Mouse (Mus musculus): Measurements from ENCODE around the gene Gm3336. TPM values are rescaled to one million over a fixed set of nuclear protein-coding genes. Genes with fewer than 3 reads are reported as not detected.

Gm3336 gene
- polyA plus RNA-seq, 1 experiment from 2014 or later: 32.2 TPM

GRCm38 (mm10) chr8:70769858-70770257, 51.5 kb downstream of the Gm3336 start:
- H3K9me3 ChIP-seq (ENCODE audit: control insufficient read depth, low read length): no peaks in the 10 kb centered on the region
- peaks cover 18% of the 10 kb centered on the region; the same call in 1 of the 2 replicates for H3K36me3 ChIP-seq (ENCODE audit: control insufficient read depth, insufficient read depth, low read length)
- no peak overlapping the region for H3K4me3 ChIP-seq (ENCODE audit: low read depth, low read length)
- H3K4me1 ChIP-seq (replicated peaks; ENCODE audit: control insufficient read depth, insufficient read depth): peaks cover 10% of the 10 kb centered on the region; the same call in 1 of the 2 replicates
- ATAC-seq (ENCODE audit: low FRiP score, low TSS enrichment) (no peak), DNase-seq (ENCODE audit: low spot score) (no peak)
- 75% methylated on average over 12 of the region's 12 CpGs for WGBS
- H3K4me2 ChIP-seq (replicated peaks; ENCODE audit: low read depth): no peak overlapping the region
- TF ChIP-seq CTCF (IDR thresholded peaks at IDR 0.05; ENCODE audit: low read depth) (no peak), EP300 (optimal IDR thresholded peaks at IDR 0.05) (no peak)
- no peaks in the 10 kb centered on the region for H3K27me3 ChIP-seq (ENCODE audit: control insufficient read depth, insufficient read depth, low read length)
- no peak overlapping the region for H3K9ac ChIP-seq (ENCODE audit: low read length)
- H3K27ac ChIP-seq (replicated peaks): no peak overlapping the region

- no peaks in the 10 kb centered on the region for H3K9me3 ChIP-seq (ENCODE audit: control insufficient read depth, low read length)
- H3K4me3 ChIP-seq (ENCODE audit: low read depth, low read length): no peak overlapping the region
- WGBS: 95% methylated on average over 13 of the region's 13 CpGs
- DNase-seq (ENCODE audit: low spot score) (no peak), ATAC-seq (ENCODE audit: low FRiP score, low TSS enrichment) (no peak)
- peaks cover 18% of the 10 kb centered on the region for H3K4me1 ChIP-seq (replicated peaks; ENCODE audit: control insufficient read depth, insufficient read depth)
- no peak overlapping the region for H3K9ac ChIP-seq (ENCODE audit: low read length)
- TF ChIP-seq EP300 (optimal IDR thresholded peaks at IDR 0.05) (no peak), CTCF (IDR thresholded peaks at IDR 0.05; ENCODE audit: low read depth) (no peak)
- no peak overlapping the region for H3K4me2 ChIP-seq (replicated peaks; ENCODE audit: low read depth)
- peaks cover 18% of the 10 kb centered on the region; the same call in 1 of the 2 replicates for H3K36me3 ChIP-seq (ENCODE audit: control insufficient read depth, insufficient read depth, low read length)
- no peaks in the 10 kb centered on the region for H3K27me3 ChIP-seq (ENCODE audit: control insufficient read depth, insufficient read depth, low read length)
- H3K27ac ChIP-seq (replicated peaks): no peak overlapping the region
These were observed 52.4 kb downstream of the Gm3336 start for GRCm38 (mm10) chr8:70770748-70771147.

GRCm38 (mm10) chr8:70771217-70771616, 52.9 kb downstream of the Gm3336 start:
- peaks cover 19% of the 10 kb centered on the region for H3K4me1 ChIP-seq (replicated peaks; ENCODE audit: control insufficient read depth, insufficient read depth)
- ATAC-seq (ENCODE audit: low FRiP score, low TSS enrichment): no peak
- no peak overlapping the region for H3K4me2 ChIP-seq (replicated peaks; ENCODE audit: low read depth)
- no peaks in the 10 kb centered on the region for H3K9me3 ChIP-seq (ENCODE audit: control insufficient read depth, low read length)
- H3K36me3 ChIP-seq (ENCODE audit: control insufficient read depth, insufficient read depth, low read length): peaks cover 18% of the 10 kb centered on the region; the same call in 1 of the 2 replicates
- no peak overlapping the region for H3K9ac ChIP-seq (ENCODE audit: low read length)
- H3K27me3 ChIP-seq (ENCODE audit: control insufficient read depth, insufficient read depth, low read length): no peaks in the 10 kb centered on the region
- no peak for TF ChIP-seq EP300 (optimal IDR thresholded peaks at IDR 0.05)
- TF ChIP-seq CTCF (IDR thresholded peaks at IDR 0.05; ENCODE audit: low read depth): no peak
- H3K27ac ChIP-seq (replicated peaks): no peak overlapping the region
- no peak overlapping the region for H3K4me3 ChIP-seq (ENCODE audit: low read depth, low read length)
- WGBS: 89% methylated on average over 6 of the region's 7 CpGs
- no peak for DNase-seq (ENCODE audit: low spot score)

- Histone ChIP-seq H3K4me2 (replicated peaks; ENCODE audit: low read depth) (no peak overlapping the region), H3K4me3 (ENCODE audit: low read depth, low read length) (no peak overlapping the region), H3K36me3 (ENCODE audit: control insufficient read depth, insufficient read depth, low read length) (peaks cover 18% of the 10 kb centered on the region; the same call in 1 of the 2 replicates), H3K9ac (ENCODE audit: low read length) (0 out of 2 replicates have a peak overlapping the region, but pooled peaks have one; percentile 2), H3K9me3 (ENCODE audit: control insufficient read depth, low read length) (no peaks in the 10 kb centered on the region), H3K27me3 (ENCODE audit: control insufficient read depth, insufficient read depth, low read length) (no peaks in the 10 kb centered on the region), H3K27ac (replicated peaks) (no peak overlapping the region), H3K4me1 (replicated peaks; ENCODE audit: control insufficient read depth, insufficient read depth) (peaks cover 16% of the 10 kb centered on the region)
- 89% methylated on average over 13 of the region's 13 CpGs for WGBS
- DNase-seq (ENCODE audit: low spot score) (no peak), ATAC-seq (ENCODE audit: low FRiP score, low TSS enrichment) (no peak)
- TF ChIP-seq EP300 (optimal IDR thresholded peaks at IDR 0.05) (no peak), CTCF (IDR thresholded peaks at IDR 0.05; ENCODE audit: low read depth) (no peak)
These were observed 53.7 kb downstream of the Gm3336 start for GRCm38 (mm10) chr8:70772075-70772474.

Other genes with a start within 250 kb of the Gm3336 start
- 10.4 and 12.4 TPM in 2 replicates for gene Klhl26, start 241.6 kb upstream of the Gm3336 start, polyA plus RNA-seq (2015; fragmentation: Nextera tagmentation; extraction: Ambion mirVana)
- gene Tmem59l, start 231.2 kb upstream of the Gm3336 start, polyA plus RNA-seq (2015; fragmentation: Nextera tagmentation; extraction: Ambion mirVana): 2.4 and 2.8 TPM in 2 replicates
- gene Crlf1, start 225.4 kb upstream of the Gm3336 start, polyA plus RNA-seq (2015; fragmentation: Nextera tagmentation; extraction: Ambion mirVana): 5.8 and 6.5 TPM in 2 replicates
- gene Rex1bd, start 211.8 kb upstream of the Gm3336 start, polyA plus RNA-seq (2015; fragmentation: Nextera tagmentation; extraction: Ambion mirVana): 119 and 122 TPM in 2 replicates
- gene Uba52, start 207.7 kb upstream of the Gm3336 start, polyA plus RNA-seq (2015; fragmentation: Nextera tagmentation; extraction: Ambion mirVana): 951 and 966 TPM in 2 replicates
- gene Fkbp8, start 190.8 kb upstream of the Gm3336 start, polyA plus RNA-seq (2015; fragmentation: Nextera tagmentation; extraction: Ambion mirVana): 179 and 188 TPM in 2 replicates
- 47.1 and 54.6 TPM in 2 replicates for gene Kxd1, start 190.6 kb upstream of the Gm3336 start, polyA plus RNA-seq (2015; fragmentation: Nextera tagmentation; extraction: Ambion mirVana)
- gene Ell, start 179.1 kb upstream of the Gm3336 start, polyA plus RNA-seq (2015; fragmentation: Nextera tagmentation; extraction: Ambion mirVana): 11.1 and 13.5 TPM in 2 replicates
- gene Isyna1, start 124.2 kb upstream of the Gm3336 start, polyA plus RNA-seq (2015; fragmentation: Nextera tagmentation; extraction: Ambion mirVana): 37.4 and 39.3 TPM in 2 replicates
- 66.7 and 83.8 TPM in 2 replicates for gene Ssbp4, start 109.7 kb upstream of the Gm3336 start, polyA plus RNA-seq (2015; fragmentation: Nextera tagmentation; extraction: Ambion mirVana)
- gene Lrrc25, start 102.4 kb upstream of the Gm3336 start, polyA plus RNA-seq (2015; fragmentation: Nextera tagmentation; extraction: Ambion mirVana): 2.3 and 2.7 TPM in 2 replicates
- 0.30 and 0.33 TPM in 2 replicates for gene Gdf15, start 86.1 kb upstream of the Gm3336 start, polyA plus RNA-seq (2015; fragmentation: Nextera tagmentation; extraction: Ambion mirVana)
- 23.3 and 25.2 TPM in 2 replicates for gene Pgpep1, start 58.2 kb upstream of the Gm3336 start, polyA plus RNA-seq (2015; fragmentation: Nextera tagmentation; extraction: Ambion mirVana)
- gene Lsm4, start 45.3 kb upstream of the Gm3336 start, polyA plus RNA-seq (2015; fragmentation: Nextera tagmentation; extraction: Ambion mirVana): 141 and 147 TPM in 2 replicates
- gene Jund, start 19.6 kb upstream of the Gm3336 start, polyA plus RNA-seq (2015; fragmentation: Nextera tagmentation; extraction: Ambion mirVana): 78.3 and 108 TPM in 2 replicates
- gene Iqcn, start 15.1 kb upstream of the Gm3336 start, polyA plus RNA-seq (2015; fragmentation: Nextera tagmentation; extraction: Ambion mirVana): 0.05 TPM in 1 of 2 replicates, not detected in the other
- gene Pde4c, start 5.2 kb downstream of the Gm3336 start, polyA plus RNA-seq (2015; fragmentation: Nextera tagmentation; extraction: Ambion mirVana): 0.27 and 0.35 TPM in 2 replicates
- 18.9 and 19.0 TPM in 2 replicates for gene Rab3a, start 36.1 kb downstream of the Gm3336 start, polyA plus RNA-seq (2015; fragmentation: Nextera tagmentation; extraction: Ambion mirVana)
- gene Mpv17l2, start 42.4 kb downstream of the Gm3336 start, polyA plus RNA-seq (2015; fragmentation: Nextera tagmentation; extraction: Ambion mirVana): 77.3 and 80.1 TPM in 2 replicates
- 36.8 and 39.0 TPM in 2 replicates for gene Pik3r2, start 58.2 kb downstream of the Gm3336 start, polyA plus RNA-seq (2015; fragmentation: Nextera tagmentation; extraction: Ambion mirVana)
- 5.6 and 5.7 TPM in 2 replicates for gene Mast3, start 86.5 kb downstream of the Gm3336 start, polyA plus RNA-seq (2015; fragmentation: Nextera tagmentation; extraction: Ambion mirVana)
- gene Il12rb1, start 89.9 kb downstream of the Gm3336 start, polyA plus RNA-seq (2015; fragmentation: Nextera tagmentation; extraction: Ambion mirVana): 0.19 and 0.29 TPM in 2 replicates
- 6.6 and 6.8 TPM in 2 replicates for gene Arrdc2, start 121.2 kb downstream of the Gm3336 start, polyA plus RNA-seq (2015; fragmentation: Nextera tagmentation; extraction: Ambion mirVana)
- gene Kcnn1, start 144.7 kb downstream of the Gm3336 start, polyA plus RNA-seq (2015; fragmentation: Nextera tagmentation; extraction: Ambion mirVana): 0.64 and 0.72 TPM in 2 replicates
- gene Ccdc124, start 155.4 kb downstream of the Gm3336 start, polyA plus RNA-seq (2015; fragmentation: Nextera tagmentation; extraction: Ambion mirVana): 73.2 and 74.1 TPM in 2 replicates
- gene Slc5a5, start 174.2 kb downstream of the Gm3336 start, polyA plus RNA-seq (2015; fragmentation: Nextera tagmentation; extraction: Ambion mirVana): 42.8 and 58.5 TPM in 2 replicates
- gene Rpl18a, start 178.9 kb downstream of the Gm3336 start, polyA plus RNA-seq (2015; fragmentation: Nextera tagmentation; extraction: Ambion mirVana): 4,207 and 4,214 TPM in 2 replicates
- 15.2 and 15.6 TPM in 2 replicates for gene Map1s, start 187.4 kb downstream of the Gm3336 start, polyA plus RNA-seq (2015; fragmentation: Nextera tagmentation; extraction: Ambion mirVana)